Mouse (Mus musculus): ENCODE results near the gene Taok3. TPM values are rescaled to one million over a fixed set of nuclear protein-coding genes. Genes with fewer than 3 reads are reported as not detected.

Gene Taok3
- polyA plus RNA-seq (2012; rRNA removed), result 11.6 and 14.3 TPM in 2 replicates

GRCm38 (mm10) chr5:117119777-117120488, at the start of gene Taok3:
TSS of gene Taok3 (plus strand) at chr5:117120129.

GRCm38 (mm10) chr5:117115836-117116366, 4.0 kb upstream of the Taok3 start, which contains the start of gene Suds3:
TSS of gene Suds3 (minus strand) at chr5:117116113.

DNA sequence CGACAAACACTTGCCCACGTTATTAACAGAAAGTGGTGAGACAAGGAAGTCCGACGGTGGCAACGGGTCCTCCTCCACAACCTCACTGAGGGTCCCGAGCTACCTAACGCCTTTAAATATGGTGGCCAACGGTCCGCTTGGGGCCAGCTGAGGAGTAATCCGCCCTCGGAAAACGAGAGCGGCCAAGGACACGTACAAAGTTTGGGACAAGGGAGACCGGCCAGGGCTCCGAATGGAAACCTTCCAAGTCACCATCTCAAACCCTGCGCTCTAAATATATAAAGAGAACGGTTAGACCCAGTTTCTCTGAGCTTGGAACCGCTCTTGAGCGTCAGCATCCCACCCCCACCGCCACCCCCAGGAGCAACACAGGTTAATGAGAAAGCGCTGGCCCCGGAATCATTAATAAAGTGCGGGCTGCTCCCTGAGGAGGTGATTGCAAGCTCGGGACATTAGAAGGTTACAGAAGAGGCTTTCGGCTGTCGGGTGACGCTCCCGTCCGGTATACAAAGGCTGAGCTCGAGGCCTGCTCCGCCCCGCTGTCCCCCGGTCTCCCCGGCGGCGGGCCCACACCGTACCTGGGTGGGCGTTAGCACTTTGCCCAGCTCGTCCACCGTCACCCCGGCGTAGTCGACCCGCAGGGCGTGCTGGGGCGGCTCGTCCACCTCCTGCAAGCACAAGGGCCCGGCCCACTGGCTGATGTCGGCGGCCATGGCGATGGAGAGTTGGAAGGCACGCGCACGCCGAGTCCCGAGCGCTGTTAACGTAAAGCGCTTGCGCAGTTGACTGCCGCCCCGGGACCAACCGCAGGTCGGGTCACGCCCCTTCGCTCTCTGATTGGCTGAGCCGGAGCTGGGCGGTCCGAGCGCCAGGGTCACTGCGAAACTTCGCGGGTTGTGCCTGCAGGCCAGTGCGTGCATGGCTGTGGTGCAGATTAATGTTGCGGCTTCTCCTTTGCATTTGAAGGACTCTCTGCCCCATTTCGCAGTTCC, 167.2 kb downstream of the Taok3 start, which contains the start of gene Pebp1:
TSS of gene Pebp1 (minus strand) at position 795 of the 992 bp plus-strand sequence.

DNA sequence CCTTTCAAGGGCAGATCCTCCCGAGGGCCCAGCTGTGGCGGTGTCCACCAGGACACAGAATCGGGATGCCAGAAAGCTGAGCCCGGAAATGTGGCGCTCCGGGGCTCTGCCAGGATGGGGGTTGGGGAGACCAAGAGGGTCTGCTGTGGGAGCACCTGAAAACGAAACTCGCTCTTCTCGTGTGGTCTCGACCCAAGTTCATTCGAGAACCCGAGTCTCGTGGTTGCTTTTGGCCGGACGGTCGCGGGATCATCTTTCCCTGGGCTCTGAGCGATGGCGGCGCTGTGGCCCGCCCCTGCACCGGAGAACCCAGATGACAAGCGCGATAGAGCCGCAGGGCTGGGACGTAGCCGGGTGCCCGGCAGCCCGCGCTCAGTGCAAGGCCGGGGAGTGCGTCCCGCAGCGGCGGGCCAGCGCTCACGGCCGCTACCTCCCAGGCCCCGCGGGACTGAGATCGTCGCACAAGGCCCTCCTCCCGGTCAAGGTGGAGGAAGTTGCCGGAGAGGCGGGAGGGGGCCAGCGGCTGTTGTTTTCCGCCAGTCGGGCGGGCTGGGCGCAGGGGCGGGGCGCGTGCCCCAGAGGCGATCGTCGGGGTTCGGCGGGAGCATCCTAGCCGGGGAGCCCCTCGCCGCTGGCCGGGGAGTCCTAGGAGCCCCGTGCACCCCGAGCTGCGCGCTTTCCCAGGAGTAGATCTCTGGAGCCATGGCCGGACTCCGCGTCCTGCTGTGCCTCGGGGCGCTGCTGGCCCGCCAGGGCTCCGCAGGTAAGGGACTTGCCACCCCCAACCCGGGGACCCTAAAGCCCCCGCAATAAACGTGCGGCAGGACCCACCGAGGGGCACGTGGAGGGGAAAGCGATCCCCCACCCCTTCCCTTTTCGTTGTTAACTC, 199.1 kb downstream of the Taok3 start, which contains the start of gene Vsig10:
TSS of gene Vsig10 (plus strand) at position 343 of the 889 bp plus-strand sequence.

Other genes with a start within 250 kb of the Taok3 start
- 86.9 and 133 TPM in 2 replicates for gene Suds3, start 4.0 kb upstream of the Taok3 start, polyA plus RNA-seq (2012; rRNA removed)
- 402 and 587 TPM in 2 replicates for gene Pebp1, start 167.5 kb downstream of the Taok3 start, polyA plus RNA-seq (2012; rRNA removed)
- 4.2 and 5.4 TPM in 2 replicates for gene Vsig10, start 199.0 kb downstream of the Taok3 start, polyA plus RNA-seq (2012; rRNA removed)
- 56.5 and 70.5 TPM in 2 replicates for gene Wsb2, start 237.2 kb downstream of the Taok3 start, polyA plus RNA-seq (2012; rRNA removed)

All from central nervous system, embryonic 11.5 days (tissue).